Mouse (Mus musculus): ENCODE measurements at regions not wholly inside any gene's neighbourhood (a gene's known extent, or its start where the extent isn't known, plus 50 kb on each side); places are given as distances from the start of the nearest gene placed in this dataset.

DNA sequence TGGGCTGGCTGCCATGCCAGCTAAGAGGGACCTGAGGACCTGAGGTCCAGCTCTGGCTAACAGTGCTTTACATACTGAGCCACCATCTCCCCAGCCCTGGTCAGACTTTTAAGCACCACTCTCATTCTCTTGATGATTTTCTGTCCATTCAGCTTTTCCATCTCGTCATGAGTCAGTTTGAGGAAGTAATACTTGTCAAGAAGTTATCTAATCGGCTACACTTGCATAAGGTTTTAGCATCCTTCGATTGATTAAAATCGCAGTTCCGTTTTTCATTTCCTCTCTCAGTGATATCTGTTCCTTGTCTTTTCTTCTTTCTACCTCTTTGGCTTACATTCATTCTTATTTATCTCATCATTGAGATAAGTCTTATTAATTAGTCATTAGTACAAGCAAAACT lies 207.4 kb upstream of the Hs6st1 start:
- no peak for DNase-seq (ENCODE audit: low spot score in 2 of 2)

DNA sequence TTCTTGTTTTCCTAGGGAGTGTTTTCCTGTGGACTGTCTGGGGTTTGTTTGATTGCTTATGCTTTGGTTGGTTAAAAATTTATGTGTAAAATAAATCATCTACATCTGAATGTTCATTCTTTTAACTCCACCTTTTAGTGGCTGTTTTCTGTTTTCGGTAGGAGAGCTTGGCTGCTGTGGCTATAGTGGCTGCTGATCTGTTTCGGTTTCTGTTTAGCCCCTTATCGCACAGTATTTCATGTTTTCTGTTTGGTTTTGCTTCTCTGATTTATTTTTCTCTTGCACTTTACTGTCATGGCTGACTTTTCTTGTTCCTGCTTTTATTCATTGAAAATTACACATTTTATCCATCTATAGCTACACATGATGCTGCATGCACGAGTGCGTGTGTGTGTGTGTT lies 206.0 kb upstream of the Hs6st1 start:
- no peak for DNase-seq (ENCODE audit: low spot score in 2 of 2)

DNA sequence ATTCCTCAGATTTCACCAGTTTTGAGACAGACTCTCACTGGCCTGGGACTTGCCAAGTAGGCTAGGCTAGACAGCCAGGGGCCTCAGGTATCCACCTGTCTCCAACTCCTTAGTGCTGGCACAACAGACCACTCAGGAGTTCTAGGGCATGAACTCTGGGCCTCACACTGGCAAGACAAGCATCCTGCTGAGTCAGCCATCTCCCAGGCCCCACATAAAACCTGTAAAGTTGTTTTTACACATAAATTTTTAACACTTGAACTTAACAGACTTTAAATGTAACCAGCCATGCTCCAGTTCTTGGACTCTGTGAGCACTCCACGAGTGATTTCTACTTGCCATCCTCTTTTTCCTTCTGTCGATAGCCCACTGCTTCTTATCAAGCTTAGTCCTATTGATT lies 205.5 kb upstream of the Hs6st1 start:
- no peak for DNase-seq (ENCODE audit: low spot score in 2 of 2)

DNA sequence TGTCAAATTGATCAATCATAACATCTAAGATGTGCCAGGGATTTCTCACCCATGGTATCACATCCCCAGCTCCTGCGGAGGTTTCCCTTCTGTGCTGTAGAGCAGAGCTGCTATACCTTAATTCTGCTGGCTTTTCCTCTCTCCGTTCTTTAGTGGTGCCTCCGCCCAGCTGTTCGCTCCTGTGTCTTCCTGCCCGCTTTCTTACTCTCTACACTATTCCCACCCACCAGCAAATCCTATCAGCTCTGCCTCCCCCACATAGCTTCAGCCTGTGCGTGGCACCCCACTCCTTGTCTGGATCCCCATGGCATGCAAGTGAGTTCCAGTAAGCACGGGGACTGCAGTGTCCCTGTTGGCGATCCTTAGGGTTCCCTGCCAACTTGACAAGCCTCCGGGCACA lies 204.0 kb upstream of the Hs6st1 start:
- DNase-seq (ENCODE audit: low spot score in 2 of 2): no peak

DNA sequence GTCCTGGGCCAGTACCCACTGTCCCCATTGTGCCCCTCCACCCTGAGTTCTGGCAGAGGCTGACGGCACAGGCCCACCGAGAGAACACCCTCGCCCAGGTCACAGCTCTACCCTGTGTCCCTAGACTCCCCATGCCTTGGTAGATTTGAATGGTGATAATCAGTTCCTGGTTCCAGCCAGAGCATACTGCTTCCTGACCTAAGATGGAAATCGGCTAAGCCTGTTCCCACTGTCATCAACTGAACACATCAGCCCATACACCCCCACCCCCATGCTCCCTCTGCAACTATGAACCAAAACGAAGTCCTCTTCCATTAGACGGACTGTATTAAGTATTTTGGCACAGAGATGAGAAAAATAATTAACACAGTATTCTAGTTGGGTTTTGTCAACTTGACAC lies 202.9 kb upstream of the Hs6st1 start:
- DNase-seq (ENCODE audit: low spot score in 2 of 2): no peak

DNA sequence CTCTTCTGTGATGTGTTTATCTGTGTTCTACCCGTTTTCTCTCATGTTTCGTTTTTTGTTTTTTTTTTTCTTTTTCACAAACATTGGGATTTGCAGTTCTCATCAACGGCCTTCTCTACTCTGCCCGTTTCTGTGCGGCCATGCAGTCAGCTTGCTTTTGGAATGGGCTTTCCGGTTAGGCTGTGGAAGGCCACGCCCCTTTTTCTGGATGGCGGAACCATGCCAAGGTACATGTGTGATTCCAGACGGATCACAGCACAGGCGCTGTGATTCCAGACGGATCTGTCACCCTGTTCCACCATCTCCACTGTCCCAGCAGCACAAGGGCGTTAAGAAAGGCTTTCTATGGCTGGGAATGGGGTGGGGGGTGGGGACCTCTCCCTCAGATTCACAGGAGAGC lies 201.6 kb upstream of the Hs6st1 start:
- no peak for DNase-seq (ENCODE audit: low spot score in 2 of 2)

DNA sequence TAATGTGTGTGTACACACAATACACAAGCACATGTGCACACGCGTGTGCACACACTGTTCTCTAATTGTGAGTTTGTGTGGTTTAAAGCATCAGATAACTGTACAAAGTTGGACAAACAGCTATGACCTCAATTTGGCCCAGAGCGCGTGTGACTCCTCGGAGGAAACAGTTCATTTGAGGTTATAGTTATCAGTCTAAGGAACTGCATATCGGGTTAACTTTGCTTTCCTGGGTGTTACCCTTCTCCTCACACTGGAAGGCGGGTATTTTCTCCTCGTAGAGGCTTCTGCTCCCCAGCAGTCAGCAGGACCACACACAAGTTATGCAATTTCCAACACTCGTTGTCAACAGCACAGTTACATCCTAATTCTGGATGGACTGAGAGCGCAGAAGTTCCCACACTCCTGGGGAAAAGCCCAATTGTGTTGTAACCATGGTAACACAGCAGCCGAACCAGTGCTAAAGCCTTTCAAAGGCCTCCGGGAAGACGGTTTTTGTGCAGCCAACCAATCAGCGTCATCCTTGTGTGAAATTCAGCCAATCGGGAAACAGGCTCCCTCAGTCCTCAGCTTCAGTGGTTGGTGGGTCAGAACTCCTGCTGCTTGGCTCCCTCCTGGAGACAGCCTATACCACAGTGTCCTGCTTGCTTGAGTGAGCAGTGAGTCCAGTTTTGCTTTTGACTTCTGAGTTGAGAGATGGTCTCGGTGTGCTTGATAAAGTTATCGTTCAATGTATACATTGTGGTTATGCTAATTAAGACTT lies 198.6 kb upstream of the Hs6st1 start:
- DNase-seq (ENCODE audit: low spot score in 2 of 2): peak in 1 of 2 experiments; percentile 7

DNA sequence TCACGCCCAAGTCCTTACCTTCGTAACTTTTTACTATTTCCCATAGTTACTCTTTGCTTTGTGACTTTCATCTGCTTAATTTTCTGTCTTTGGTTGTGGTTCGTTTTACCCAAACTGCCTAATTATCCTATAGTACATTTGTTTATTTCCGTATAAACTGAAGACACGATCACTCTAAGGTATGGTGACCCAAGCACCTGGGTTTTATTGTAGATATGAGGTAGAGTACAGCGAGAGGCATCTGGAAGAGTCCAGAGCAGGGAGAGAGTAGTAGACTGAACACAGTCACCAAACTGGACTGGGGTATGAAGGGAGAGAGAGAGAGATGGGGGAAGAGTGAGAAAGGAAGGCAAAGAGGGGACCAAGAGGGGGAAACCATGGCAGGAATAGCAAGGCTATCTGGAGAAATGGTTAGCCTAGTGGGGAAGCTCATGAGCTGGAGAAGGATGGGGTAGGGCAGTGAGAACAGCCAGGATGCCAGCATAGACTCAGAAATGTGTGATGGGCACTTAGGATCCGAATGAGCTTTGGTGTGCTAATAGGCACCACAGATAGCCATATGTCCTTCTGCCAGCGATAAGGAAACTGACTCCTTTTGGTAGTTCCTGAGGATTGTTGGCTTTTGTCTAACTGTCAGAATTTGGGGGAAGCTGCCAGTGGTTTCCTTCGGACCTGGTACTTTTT lies 197.9 kb upstream of the Hs6st1 start:
- DNase-seq (ENCODE audit: low spot score in 2 of 2): no peak

DNA sequence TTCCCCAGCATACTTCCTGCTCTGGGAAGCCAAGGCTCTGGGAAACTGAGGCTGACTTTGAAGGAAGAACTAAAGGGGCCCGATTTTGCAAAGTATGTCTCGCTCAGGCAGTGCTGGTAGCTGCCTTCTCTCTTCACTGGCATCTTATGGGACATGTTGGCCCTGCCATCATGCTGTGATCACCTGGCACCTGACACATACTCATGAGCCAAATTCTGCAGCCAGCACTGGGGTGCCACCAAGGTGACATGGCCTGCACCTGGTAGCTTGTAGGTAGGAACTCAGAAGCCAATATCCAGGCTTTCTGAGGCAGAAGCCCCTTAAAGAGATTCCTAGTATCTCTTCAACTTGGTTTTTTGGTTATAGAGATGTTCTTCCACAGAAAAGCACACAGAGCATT lies 195.2 kb upstream of the Hs6st1 start:
- no peak for DNase-seq (ENCODE audit: low spot score in 2 of 2)

DNA sequence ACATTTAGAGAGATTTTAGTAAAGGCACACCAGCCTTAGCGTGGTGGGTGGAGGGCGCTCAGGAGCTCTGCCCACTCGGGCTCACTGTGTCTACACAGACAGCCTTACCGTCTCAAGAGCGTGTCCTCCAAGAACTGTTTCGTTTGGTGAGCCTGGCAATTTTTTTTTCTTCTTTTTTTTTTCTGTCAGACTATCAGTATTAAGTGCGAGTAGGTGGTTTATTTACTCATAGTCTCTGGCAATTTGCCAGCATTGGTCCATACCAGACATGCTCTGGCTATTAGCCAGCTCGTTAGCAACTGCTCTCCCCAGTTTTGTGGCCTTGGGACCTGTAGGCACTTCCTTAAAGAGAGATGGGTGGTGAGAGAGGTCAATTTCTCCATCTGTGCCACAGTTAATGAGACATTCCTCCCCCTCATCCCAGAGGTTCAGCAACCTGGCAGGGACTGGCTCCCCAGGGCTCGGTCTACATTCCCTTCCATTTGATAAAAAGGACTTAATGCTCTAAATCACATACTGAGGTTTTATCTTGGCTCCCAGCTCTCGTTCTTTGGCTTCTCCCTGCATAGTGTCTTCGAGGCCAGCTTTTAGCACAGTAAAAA lies 192.9 kb upstream of the Hs6st1 start:
- DNase-seq (ENCODE audit: low spot score in 2 of 2): no peak

DNA sequence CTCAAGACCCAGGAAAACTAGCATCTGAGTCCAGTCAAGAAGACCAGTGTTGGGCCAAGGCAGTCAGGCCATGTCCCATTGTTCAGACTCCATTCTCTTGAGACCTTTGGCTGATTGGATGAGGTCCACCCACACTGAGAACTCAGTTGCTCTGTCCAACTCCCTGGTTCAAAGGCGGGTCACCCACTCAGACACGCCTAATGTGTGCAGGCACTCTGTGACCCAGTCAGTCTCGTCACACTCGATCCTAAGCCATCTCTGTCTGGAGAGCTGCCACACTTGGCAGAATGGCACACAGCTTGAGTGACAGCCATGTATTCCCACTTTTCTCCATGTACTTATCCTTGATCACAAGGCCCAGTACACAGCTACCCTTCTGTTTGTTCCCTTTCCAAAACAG lies 189.8 kb upstream of the Hs6st1 start:
- DNase-seq (ENCODE audit: low spot score in 2 of 2): no peak

DNA sequence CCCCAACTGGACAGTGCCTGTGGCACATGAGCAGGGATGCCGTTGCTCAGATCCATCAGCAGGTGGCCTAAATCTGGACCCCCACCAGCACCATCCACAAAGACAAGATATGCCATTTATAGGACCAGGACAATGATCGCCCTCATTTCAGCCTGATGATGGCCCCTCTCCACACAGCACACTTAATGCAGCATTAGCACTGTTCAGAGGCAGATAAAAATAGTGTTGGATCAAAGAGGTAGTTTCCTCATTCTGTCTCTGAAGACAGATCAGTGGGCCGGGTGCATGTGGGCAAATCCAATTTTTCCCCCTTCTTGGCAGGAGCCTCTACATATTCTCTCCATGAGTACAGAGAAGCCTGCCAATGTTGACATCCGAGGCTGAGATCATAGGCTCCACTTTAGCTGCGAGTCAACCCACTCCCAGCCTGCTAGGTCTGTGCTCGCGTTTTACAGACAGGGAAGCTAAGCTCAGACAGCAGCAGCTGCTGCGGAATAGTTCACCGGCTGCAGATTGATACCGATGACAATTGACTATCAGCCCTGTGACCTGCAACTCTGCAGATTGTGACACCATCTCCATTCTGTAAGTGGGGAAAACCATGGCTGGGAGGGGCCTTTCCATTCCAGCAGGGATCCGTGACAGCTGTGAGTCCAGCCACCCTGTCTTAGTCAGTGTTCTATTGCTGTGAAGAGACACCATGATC lies 188.7 kb upstream of the Hs6st1 start:
- DNase-seq (ENCODE audit: low spot score in 2 of 2): no peak

DNA sequence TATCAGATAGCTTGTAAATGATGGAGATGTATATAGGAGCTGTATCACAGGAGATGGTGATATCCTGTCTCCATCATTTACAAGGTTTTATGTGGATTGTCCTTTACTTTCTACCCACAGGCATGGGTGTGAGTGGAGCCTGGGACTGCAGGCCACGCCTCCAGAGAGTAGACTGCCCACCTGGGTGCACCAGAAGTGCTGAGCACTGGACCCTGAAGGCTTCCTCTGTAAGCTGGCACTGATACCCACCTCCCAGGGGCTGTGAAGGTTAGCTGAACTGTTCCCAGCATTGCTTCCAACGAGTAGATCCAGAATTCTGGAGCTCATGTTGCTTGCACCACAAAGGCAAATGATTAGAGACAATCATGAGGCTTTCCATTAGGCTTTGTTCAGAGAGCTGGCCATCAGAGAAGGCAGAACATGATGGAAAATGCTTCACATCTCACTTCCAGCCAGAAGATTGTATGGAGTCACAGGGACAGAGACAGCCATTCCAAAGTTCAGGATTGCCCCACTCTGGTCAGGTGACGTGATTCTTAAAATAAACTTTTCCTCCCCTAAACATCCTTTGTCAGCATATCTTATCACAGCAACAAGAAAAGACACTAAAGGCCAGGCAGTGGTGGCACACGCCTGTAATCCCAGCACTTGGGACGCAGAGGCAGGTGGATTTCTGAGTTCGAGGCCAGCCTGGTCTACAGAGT lies 187.5 kb upstream of the Hs6st1 start:
- no peak for DNase-seq (ENCODE audit: low spot score in 2 of 2)

DNA sequence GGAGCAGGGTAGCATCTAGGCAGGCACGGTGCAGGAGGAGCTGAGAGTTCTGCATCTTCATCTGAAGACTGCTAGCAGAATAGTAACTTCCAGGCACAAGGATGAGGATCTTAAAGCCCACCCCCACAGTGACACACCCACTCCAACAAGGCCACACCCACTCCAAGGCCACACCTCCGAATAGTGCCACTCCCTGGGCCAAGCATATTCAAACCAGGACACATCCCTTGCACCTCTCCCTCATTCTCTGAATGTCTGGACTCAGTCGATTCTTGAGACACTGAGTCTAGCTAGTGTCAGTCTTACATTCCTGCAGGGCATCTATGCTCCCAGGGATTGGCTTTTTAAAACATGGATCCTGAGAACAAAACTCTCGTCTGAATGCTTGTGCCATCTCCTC lies 186.7 kb upstream of the Hs6st1 start:
- DNase-seq (ENCODE audit: low spot score in 2 of 2): no peak

DNA sequence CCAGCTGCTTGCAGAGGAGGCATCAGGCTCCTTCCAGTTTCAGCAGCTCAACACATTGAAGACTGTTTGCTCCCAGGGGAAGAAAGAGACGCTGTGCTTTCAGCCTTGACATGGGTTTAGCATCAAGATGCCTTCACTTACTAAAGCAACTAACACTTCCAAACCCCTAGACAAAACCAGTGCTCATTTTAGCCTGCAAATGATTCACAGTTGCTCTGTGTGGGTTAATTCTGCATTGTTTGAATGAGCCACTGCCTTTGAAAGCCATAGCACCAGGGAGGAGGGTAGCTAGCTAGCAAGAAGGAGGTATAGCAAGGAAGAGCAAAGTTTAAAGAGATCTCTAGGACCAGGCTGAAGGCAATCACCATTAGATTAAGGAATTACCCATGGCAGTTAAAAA lies 186.1 kb upstream of the Hs6st1 start:
- DNase-seq (ENCODE audit: low spot score in 2 of 2): no peak

DNA sequence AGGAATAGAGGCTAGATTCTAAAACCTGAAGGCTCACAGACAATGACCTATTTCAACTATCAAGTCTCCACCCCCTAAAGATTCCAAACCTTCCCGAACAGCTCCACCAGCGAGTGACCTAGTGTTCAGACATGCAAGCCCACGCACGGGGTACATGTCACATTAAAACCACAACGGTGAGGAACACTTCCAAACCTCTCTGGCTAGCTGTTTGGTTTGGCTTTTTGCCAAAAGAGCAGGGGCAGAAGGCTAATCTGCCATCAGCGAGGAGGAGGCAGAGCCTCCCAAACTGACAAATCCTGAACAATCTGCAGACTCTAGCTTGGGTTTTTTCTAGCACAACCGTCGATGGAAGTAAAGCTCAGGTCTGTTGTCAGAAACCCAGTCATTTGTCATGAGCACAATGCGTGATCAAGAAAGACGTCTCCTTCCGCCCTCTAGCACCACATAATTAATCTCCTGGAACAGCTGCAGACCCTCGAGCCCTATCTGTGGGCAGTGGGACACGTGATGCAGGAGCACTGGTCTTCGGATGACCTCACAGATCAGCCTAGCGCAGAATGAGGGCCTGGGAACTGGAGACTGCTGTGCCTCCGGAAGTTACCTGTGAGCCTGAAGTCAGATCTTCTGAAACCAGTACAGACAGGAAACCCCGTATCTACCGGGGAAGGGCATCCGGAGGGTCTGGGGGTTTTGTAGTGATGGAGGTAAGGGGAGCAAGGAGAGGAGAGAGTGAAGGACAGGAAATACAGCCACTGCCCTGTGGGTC lies 178.3 kb upstream of the Hs6st1 start:
- no peak for DNase-seq (ENCODE audit: low spot score in 2 of 2)

DNA sequence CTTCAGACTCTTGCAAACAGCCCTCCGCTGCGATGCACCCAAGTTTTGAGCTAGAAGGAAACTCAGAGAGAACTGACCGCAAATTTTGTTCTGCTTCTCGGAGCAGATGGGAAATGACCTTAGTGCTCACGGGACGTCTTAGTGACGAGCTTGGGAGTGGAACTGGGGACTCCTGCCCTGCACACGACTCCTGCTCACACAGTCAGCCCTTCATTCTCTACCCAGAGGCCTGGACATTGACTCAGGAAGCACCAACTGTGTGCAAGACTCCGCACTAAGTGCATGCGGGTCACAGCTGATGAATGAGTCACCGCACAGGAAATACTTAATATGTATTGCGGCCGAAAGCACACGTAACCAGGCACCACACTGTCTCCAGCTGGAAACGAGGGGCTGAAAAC lies 177.7 kb upstream of the Hs6st1 start:
- no peak for DNase-seq (ENCODE audit: low spot score in 2 of 2)

DNA sequence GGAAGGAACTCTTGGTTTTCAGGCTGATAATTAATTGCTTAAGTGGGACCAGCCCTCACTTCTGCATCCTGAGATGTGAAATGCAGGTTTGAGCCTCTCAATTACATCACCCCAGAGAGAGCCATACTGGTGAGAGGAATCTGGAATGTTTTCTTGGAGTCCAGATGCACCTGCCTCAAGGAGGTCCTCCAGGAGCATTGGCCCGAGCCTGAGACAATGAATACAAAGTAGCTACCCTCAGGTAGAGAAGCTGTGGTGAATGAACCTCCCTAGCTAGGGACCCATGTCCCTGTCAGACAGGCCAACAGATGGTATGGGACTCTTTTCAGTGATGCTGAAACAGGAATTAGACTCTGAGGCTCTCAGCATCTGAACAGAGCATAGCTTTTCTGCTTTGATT lies 168.7 kb upstream of the Hs6st1 start:
- no peak for DNase-seq (ENCODE audit: low spot score in 2 of 2)

DNA sequence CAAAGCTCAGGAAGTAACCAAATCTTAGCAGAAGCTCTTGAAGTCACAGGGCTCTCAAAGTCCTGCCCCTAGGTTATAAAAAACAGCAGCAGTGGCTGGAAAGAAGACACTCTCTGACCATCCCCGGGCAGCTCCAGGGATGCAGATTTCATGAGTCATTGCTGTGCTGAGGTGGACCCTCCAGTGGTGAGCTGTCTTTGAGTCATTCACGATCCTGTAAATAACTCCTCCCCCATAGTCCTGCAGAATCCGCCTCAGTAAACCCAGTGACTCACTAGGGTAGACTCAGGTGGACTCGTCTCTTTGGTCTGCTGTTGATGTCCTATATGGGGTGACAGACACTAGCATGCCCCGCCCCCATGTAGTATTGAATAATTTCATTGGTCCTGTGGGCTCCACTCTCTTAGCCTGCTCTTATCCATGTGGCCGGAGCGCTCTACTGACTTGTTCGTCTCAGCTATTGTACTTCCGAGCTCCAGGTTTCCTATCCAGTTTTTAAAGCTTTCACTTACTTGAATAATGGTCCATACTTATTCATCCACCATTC lies 164.1 kb upstream of the Hs6st1 start:
- no peak for DNase-seq (ENCODE audit: low spot score in 2 of 2)

DNA sequence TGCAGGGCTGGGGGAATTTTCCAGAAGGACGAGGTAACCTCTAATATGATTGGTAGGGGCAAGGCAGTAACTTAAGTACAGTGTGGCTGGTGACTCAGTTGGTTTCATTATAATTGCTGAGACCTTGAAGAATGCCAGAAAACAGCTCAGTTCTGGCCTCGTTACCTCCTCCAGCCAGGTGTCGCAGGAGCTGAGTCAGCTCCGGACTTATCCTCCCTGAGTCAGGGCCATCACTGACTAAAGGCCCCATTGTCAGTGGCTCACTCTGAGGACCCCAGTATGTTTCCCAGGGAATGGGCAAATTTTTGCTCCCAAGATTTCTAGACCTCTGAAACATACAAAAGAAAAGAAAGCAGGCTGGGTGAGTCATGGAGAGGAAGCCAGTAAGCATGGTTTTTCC lies 154.6 kb upstream of the Hs6st1 start:
- DNase-seq (ENCODE audit: low spot score in 2 of 2): no peak
